Comparison of ENCODE assay signal across 28 mouse cellular contexts in genomic region chr19:45827125-45827524, GRCm38 (mm10). TPM values are rescaled to one million over a fixed set of nuclear protein-coding genes. Genes with fewer than 3 reads are reported as not detected.
A peak's percentile ranks its signal among the peaks of the same experiment; 100 is the strongest.
DNase-seq lines count a peak whose midpoint lies in the region; ATAC-seq and TF ChIP-seq lines count a peak whose summit lies in the region.
"Had no signal": no experiment of that assay in that cellular context is flagged by ENCODE, and none has a peak within 500 bp of the region (broad histone marks: within the 10 kb centered on the region; RNA-seq: fewer than 3 reads in every experiment).

No protein-coding gene starts in this region.

- 61% methylated on average over 5 of the region's 5 CpGs for WGBS in heart, embryonic 13.5 days
- 39% methylated on average over 5 of the region's 5 CpGs for WGBS in heart, postnatal 0 days
- WGBS in stomach, postnatal 0 days = 32% methylated on average over 5 of the region's 5 CpGs
- 87% methylated on average over 5 of the region's 5 CpGs for WGBS in limb, embryonic 10.5 days

- no peak for ATAC-seq in heart, embryonic 13.5 days (ENCODE audit: extremely low read depth, insufficient number of reproducible peaks, low FRiP score, low TSS enrichment)
- peak; percentile 25; the same call in 1 of the 2 replicates for ATAC-seq in heart, postnatal 0 days (ENCODE audit: insufficient read depth, low read depth)
- peak; percentile 42; the same call in 1 of the 2 replicates for ATAC-seq in stomach, postnatal 0 days (ENCODE audit: low FRiP score, low TSS enrichment)
- ATAC-seq: CD4-positive, CD25-positive, alpha-beta regulatory T cell, adult 4 months; forebrain, embryonic 14.5 days; forebrain, postnatal 0 days had no signal

- H3K4me2 ChIP-seq in heart, embryonic 13.5 days = no peak overlapping the region
- no peak overlapping the region for H3K4me2 ChIP-seq in heart, postnatal 0 days (ENCODE audit: low read depth, low read length)
- H3K4me2 ChIP-seq in stomach, postnatal 0 days (replicated peaks; ENCODE audit: low read depth) = no peak overlapping the region
- H3K4me2 ChIP-seq: embryonic facial prominence, embryonic 12.5 days; embryonic facial prominence, embryonic 15.5 days; heart, embryonic 12.5 days; hindbrain, embryonic 12.5 days; hindbrain, embryonic 15.5 days had no signal

- no peak for TF ChIP-seq CTCF in heart, postnatal 0 days (IDR thresholded peaks at IDR 0.05; ENCODE audit: low read depth)
- TF ChIP-seq CTCF in stomach, postnatal 0 days (IDR thresholded peaks at IDR 0.05; ENCODE audit: low read depth) = no peak

- H3K4me1 ChIP-seq in heart, embryonic 13.5 days = peaks cover 30% of the 10 kb centered on the region
- H3K4me1 ChIP-seq in heart, postnatal 0 days (ENCODE audit: control insufficient read depth, insufficient read depth) = peaks cover 43% of the 10 kb centered on the region
- H3K4me1 ChIP-seq in stomach, postnatal 0 days (replicated peaks; ENCODE audit: control insufficient read depth, insufficient read depth) = no peaks in the 10 kb centered on the region
- no peaks in the 10 kb centered on the region for H3K4me1 ChIP-seq in limb, embryonic 10.5 days
- H3K4me1 ChIP-seq: hindbrain, embryonic 12.5 days had no signal

- no peak for TF ChIP-seq EP300 in heart, postnatal 0 days (IDR thresholded peaks at IDR 0.05; ENCODE audit: low read depth)
- TF ChIP-seq EP300 in stomach, postnatal 0 days (optimal IDR thresholded peaks at IDR 0.05) = no peak

- H3K9ac ChIP-seq in heart, embryonic 13.5 days = no peak overlapping the region
- H3K9ac ChIP-seq in heart, postnatal 0 days (replicated peaks; ENCODE audit: low read depth, low read length) = no peak overlapping the region
- no peak overlapping the region for H3K9ac ChIP-seq in stomach, postnatal 0 days (ENCODE audit: low read length)
- H3K9ac ChIP-seq: embryonic facial prominence, embryonic 12.5 days; embryonic facial prominence, embryonic 15.5 days; forebrain, postnatal 0 days; heart, embryonic 12.5 days; hindbrain, embryonic 12.5 days; hindbrain, embryonic 15.5 days had no signal

- H3K27me3 ChIP-seq in heart, embryonic 13.5 days (replicated peaks) = no peaks in the 10 kb centered on the region
- H3K27me3 ChIP-seq in heart, postnatal 0 days (ENCODE audit: control insufficient read depth, insufficient read depth, low read length) = no peaks in the 10 kb centered on the region
- H3K27me3 ChIP-seq in stomach, postnatal 0 days (ENCODE audit: control insufficient read depth, insufficient read depth, low read length) = no peaks in the 10 kb centered on the region
- H3K27me3 ChIP-seq in limb, embryonic 10.5 days (ENCODE audit: low read depth, poor library complexity, severe bottlenecking) = no peaks in the 10 kb centered on the region
- H3K27me3 ChIP-seq: embryonic facial prominence, embryonic 12.5 days; embryonic facial prominence, embryonic 15.5 days; heart, embryonic 12.5 days; hindbrain, embryonic 12.5 days; hindbrain, embryonic 15.5 days had no signal

- peak overlapping the region; percentile 17; the same call in 1 of the 2 replicates for H3K27ac ChIP-seq in heart, embryonic 13.5 days (replicated peaks)
- H3K27ac ChIP-seq in heart, postnatal 0 days (ENCODE audit: low read depth) = peak overlapping the region; percentile 82
- H3K27ac ChIP-seq in stomach, postnatal 0 days (replicated peaks) = 0 out of 2 replicates have a peak overlapping the region, but pooled peaks have one; percentile 4
- H3K27ac ChIP-seq in limb, embryonic 10.5 days = no peak overlapping the region
- H3K27ac ChIP-seq: embryonic facial prominence, embryonic 12.5 days; embryonic facial prominence, embryonic 15.5 days; hindbrain, embryonic 12.5 days; hindbrain, embryonic 15.5 days had no signal

- DNase-seq in heart, adult 11 months = no peak
- DNase-seq in heart, postnatal 0 days (ENCODE audit: low spot score) = peak; percentile 65
- no peak for DNase-seq in heart, adult 8-10 months (ENCODE audit: low spot score)
- no peak for DNase-seq in stomach, postnatal 0 days (ENCODE audit: low spot score)
- no peak for DNase-seq in limb, embryonic 10.5 days (ENCODE audit: low spot score)
- DNase-seq: adrenal gland, adult 2 months; adrenal gland, postnatal 14 days; cerebellum, adult 11 months; cerebellum, adult 2 months; cerebellum, adult 9-11 months; cerebellum, postnatal 25 days; forebrain, postnatal 0 days; gastrocnemius, postnatal 36 days; heart, postnatal 14 days; kidney, adult 18-20 months had no signal

- peaks cover 5% of the 10 kb centered on the region for H3K9me3 ChIP-seq in heart, embryonic 13.5 days
- no peaks in the 10 kb centered on the region for H3K9me3 ChIP-seq in heart, postnatal 0 days (replicated peaks; ENCODE audit: control insufficient read depth, low read length)
- no peaks in the 10 kb centered on the region for H3K9me3 ChIP-seq in stomach, postnatal 0 days (ENCODE audit: control insufficient read depth, low read length)
- no peaks in the 10 kb centered on the region for H3K9me3 ChIP-seq in limb, embryonic 10.5 days (replicated peaks)
- H3K9me3 ChIP-seq: embryonic facial prominence, embryonic 12.5 days; hindbrain, embryonic 15.5 days had no signal

- H3K4me3 ChIP-seq in heart, embryonic 13.5 days = no peak overlapping the region
- H3K4me3 ChIP-seq in heart, postnatal 0 days (ENCODE audit: low read depth, low read length) = no peak overlapping the region
- H3K4me3 ChIP-seq in stomach, postnatal 0 days (ENCODE audit: low read depth, low read length) = no peak overlapping the region
- no peak overlapping the region for H3K4me3 ChIP-seq in limb, embryonic 10.5 days
- H3K4me3 ChIP-seq: embryonic facial prominence, embryonic 12.5 days; embryonic facial prominence, embryonic 15.5 days; heart, embryonic 12.5 days; hindbrain, embryonic 12.5 days; hindbrain, embryonic 15.5 days had no signal

- peaks cover 5% of the 10 kb centered on the region; the same call in 1 of the 2 replicates for H3K36me3 ChIP-seq in heart, embryonic 13.5 days
- H3K36me3 ChIP-seq in heart, postnatal 0 days (replicated peaks; ENCODE audit: control insufficient read depth, insufficient read depth, low read length) = no peaks in the 10 kb centered on the region
- H3K36me3 ChIP-seq in stomach, postnatal 0 days (ENCODE audit: control insufficient read depth, insufficient read depth, low read length) = no peaks in the 10 kb centered on the region
- peaks cover 8% of the 10 kb centered on the region; the same call in 1 of the 2 replicates for H3K36me3 ChIP-seq in limb, embryonic 10.5 days
- H3K36me3 ChIP-seq: embryonic facial prominence, embryonic 15.5 days; hindbrain, embryonic 12.5 days had no signal

RNA-seq across cellular contexts. Expression of gene Kcnip2, which starts 11.3 kb away (rescaled TPM):
- 0.66 and 0.76 TPM in 2 replicates for polyA plus RNA-seq in heart, embryonic 13.5 days (2015; fragmentation: Nextera tagmentation; extraction: Ambion mirVana)
- total RNA-seq in heart, postnatal 0 days (2014; rRNA removed; ENCODE audit: low replicate concordance) = 81.7 and 90.6 TPM in 2 replicates
- polyA plus RNA-seq in heart, postnatal 0 days (2015; fragmentation: Nextera tagmentation; extraction: Ambion mirVana) = 41.8 and 44.5 TPM in 2 replicates
- total RNA-seq in heart, adult 8-10 months (2022) = 100 to 1,000 TPM; 173 to 231 (median 203) TPM
- 2.1 and 2.2 TPM in 2 replicates for polyA plus RNA-seq in stomach, postnatal 0 days (2015; fragmentation: Nextera tagmentation; extraction: Ambion mirVana)
- 0.14 and 0.18 TPM in 2 replicates for polyA plus RNA-seq in limb, embryonic 10.5 days (2016; fragmentation: Nextera tagmentation; extraction: Ambion mirVana)
- total RNA-seq: common myeloid progenitor, adult 5-6 weeks; granulocyte monocyte progenitor cell, adult 5-6 weeks; hematopoietic stem cell, adult 5-6 weeks; MEL had no signal
- polyA plus RNA-seq: C2C12 had no signal

RNA-seq across cellular contexts. Expression of gene Mgea5, which starts 43.5 kb away (rescaled TPM):
- 32.6 and 33.4 TPM in 2 replicates for polyA plus RNA-seq in heart, embryonic 13.5 days (2015; fragmentation: Nextera tagmentation; extraction: Ambion mirVana)
- 75.8 and 84.5 TPM in 2 replicates for total RNA-seq in heart, postnatal 0 days (2014; rRNA removed; ENCODE audit: low replicate concordance)
- 19.9 and 21.1 TPM in 2 replicates for polyA plus RNA-seq in heart, postnatal 0 days (2015; fragmentation: Nextera tagmentation; extraction: Ambion mirVana)
- 10 to 100 TPM; 70.7 to 85.5 (median 82.4) TPM for total RNA-seq in heart, adult 8-10 months (2022)
- 16.5 and 19.0 TPM in 2 replicates for polyA plus RNA-seq in stomach, postnatal 0 days (2015; fragmentation: Nextera tagmentation; extraction: Ambion mirVana)
- polyA plus RNA-seq in limb, embryonic 10.5 days (2016; fragmentation: Nextera tagmentation; extraction: Ambion mirVana) = 54.2 and 68.9 TPM in 2 replicates

Comparison
In these comparisons a context has a peak if more than half of its experiments do, and no peak if none do; other contexts are left out.
1. RNA of gene Kcnip2, which starts 11.3 kb away (polyA plus RNA-seq): 41.8 to 44.5 TPM in heart, postnatal 0 days; 2.1 to 2.2 TPM in stomach, postnatal 0 days, 0.66 to 0.76 TPM in heart, embryonic 13.5 days and 0.14 to 0.18 TPM in limb, embryonic 10.5 days; every median in the first group is over 10 times any median in the second.